Mouse (Mus musculus) limb, embryonic 11.5 days (tissue): ENCODE data around the gene 2210017I01Rik. TPM values are rescaled to one million over a fixed set of nuclear protein-coding genes. Genes with fewer than 3 reads are reported as not detected.

Source experiments
- ATAC-seq: fragments of 200-750 bp; cut with Nextera tagmentation; 2 replicates; pipeline ENCODE4 v1.8.0; 2017; ENCODE audit warnings: low read depth; ENCODE audit not compliant: insufficient number of reproducible peaks, low FRiP score, low TSS enrichment
- DNase-seq: peaks from one replicate; pipeline ENCODE4 v3.0.0-alpha.2; 2015; ENCODE audit warnings: low spot score
- H3K27ac ChIP-seq: fragments of 300-500 bp; sonication (generic); replicated peaks from 2 replicates; pipeline ENCODE4 v1.5.1; 2014; ENCODE audit warnings: low read depth, mild to moderate bottlenecking, low read length
- H3K27me3 ChIP-seq: fragments of 300-500 bp; sonication (generic); 2 replicates; pipeline ENCODE4 v1.6.1; 2014; ENCODE audit warnings: mild to moderate bottlenecking, low read length, mixed read lengths; ENCODE audit not compliant: control insufficient read depth, insufficient read depth
- H3K36me3 ChIP-seq: fragments of 300-500 bp; sonication (generic); 2 replicates; pipeline ENCODE4 v1.6.1; 2014; ENCODE audit warnings: mild to moderate bottlenecking, low read length, moderate library complexity, mixed read lengths; ENCODE audit not compliant: control insufficient read depth, insufficient read depth
- H3K4me1 ChIP-seq: fragments of 300-500 bp; sonication (generic); 2 replicates; pipeline ENCODE4 v1.6.1; 2014; ENCODE audit warnings: low read length, mixed read lengths; ENCODE audit not compliant: control insufficient read depth, insufficient read depth
- H3K4me2 ChIP-seq: fragments of 300-500 bp; sonication (generic); 2 replicates; pipeline ENCODE4 v1.6.1; 2014; ENCODE audit warnings: low read depth, mild to moderate bottlenecking, moderate library complexity; ENCODE audit not compliant: severe bottlenecking
- H3K4me3 ChIP-seq: fragments of 300-500 bp; sonication (generic); 2 replicates; pipeline ENCODE4 v1.5.1; 2014; ENCODE audit warnings: low read depth, low read length
- H3K9ac ChIP-seq: fragments of 300-500 bp; sonication (generic); 2 replicates; pipeline ENCODE4 v1.6.1; 2014; ENCODE audit warnings: mild to moderate bottlenecking, low read length
- H3K9me3 ChIP-seq: fragments of 300-500 bp; sonication (generic); 2 replicates; pipeline ENCODE4 v1.6.1; 2016; ENCODE audit warnings: low read length; ENCODE audit not compliant: control insufficient read depth
- WGBS: fragments of 180-500 bp; shearing (Covaris S2); extraction: QIAGEN DNeasy Blood & Tissue Kit; methylation state at CpG from one replicate; pipeline ENCODE4 v1.1.7; 2014; 5-methylcytosine and 5-hydroxymethylcytosine counted together
- polyA plus RNA-seq: library from polyadenylated mRNA; unstranded; fragments of >200 nt; fragmentation: Nextera tagmentation; extraction: Ambion mirVana; gene quantifications from 2 replicates; pipeline ENCODE4 v1.2.1, GENCODE M21; 2014

2210017I01Rik gene
- polyA plus RNA-seq, 1 experiment from 2014 or later: not detected

DNA sequence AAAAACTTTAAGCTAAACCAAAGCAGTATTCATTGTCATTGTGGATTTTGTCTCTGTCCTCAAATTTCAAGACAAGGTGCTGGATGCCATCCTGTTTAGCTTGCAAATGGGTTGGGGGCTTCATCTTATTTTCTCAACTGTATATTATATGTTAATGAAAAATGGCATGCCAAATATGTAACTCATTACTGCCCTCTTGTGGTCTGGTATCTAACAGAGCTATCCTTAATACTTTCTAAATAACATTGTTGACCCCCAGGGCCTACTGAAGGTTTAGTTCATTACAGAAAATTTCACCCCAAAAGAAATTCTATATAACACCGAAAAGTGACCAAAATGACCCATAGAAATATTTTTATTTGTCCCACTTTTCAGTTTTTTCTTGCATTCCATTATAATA, 5.1 kb downstream of the 2210017I01Rik start:
- no peak overlapping the region for H3K9ac ChIP-seq
- no peak for DNase-seq
- H3K9me3 ChIP-seq: no peaks in the 10 kb centered on the region
- H3K4me2 ChIP-seq: no peak overlapping the region
- no peaks in the 10 kb centered on the region for H3K36me3 ChIP-seq
- no peak for ATAC-seq
- H3K4me3 ChIP-seq: no peak overlapping the region
- no peaks in the 10 kb centered on the region for H3K4me1 ChIP-seq
- H3K27me3 ChIP-seq: no peaks in the 10 kb centered on the region
- no peak overlapping the region for H3K27ac ChIP-seq
- 52% methylated on average over 1 of the region's 1 CpGs for whole genome bisulfite sequencing

DNA sequence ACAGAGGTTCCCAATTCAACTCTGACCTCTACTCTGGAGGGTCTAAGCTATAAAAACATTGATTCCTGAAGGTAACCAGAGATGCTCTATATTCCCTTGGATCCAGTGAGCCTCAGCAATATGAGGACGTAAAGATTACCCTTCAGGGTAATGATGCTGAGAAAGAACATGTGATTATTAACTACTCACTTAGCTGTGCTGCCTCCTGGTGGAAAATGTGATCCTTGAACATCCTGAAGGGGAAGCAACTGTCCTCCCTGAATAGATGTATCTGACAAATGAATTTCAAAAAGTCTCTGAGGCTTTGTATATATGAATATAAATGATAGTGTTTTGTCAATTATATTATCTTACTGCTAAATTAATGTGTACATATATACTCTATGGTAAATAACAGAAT, 6.8 kb downstream of the 2210017I01Rik start:
- Histone ChIP-seq H3K4me2 (no peak overlapping the region), H3K9ac (no peak overlapping the region), H3K4me1 (no peaks in the 10 kb centered on the region), H3K9me3 (no peaks in the 10 kb centered on the region), H3K36me3 (no peaks in the 10 kb centered on the region), H3K27me3 (no peaks in the 10 kb centered on the region), H3K27ac (no peak overlapping the region), H3K4me3 (no peak overlapping the region)
- WGBS: 50% methylated on average over 1 of the region's 1 CpGs
- no peak for ATAC-seq
- DNase-seq: no peak

DNA sequence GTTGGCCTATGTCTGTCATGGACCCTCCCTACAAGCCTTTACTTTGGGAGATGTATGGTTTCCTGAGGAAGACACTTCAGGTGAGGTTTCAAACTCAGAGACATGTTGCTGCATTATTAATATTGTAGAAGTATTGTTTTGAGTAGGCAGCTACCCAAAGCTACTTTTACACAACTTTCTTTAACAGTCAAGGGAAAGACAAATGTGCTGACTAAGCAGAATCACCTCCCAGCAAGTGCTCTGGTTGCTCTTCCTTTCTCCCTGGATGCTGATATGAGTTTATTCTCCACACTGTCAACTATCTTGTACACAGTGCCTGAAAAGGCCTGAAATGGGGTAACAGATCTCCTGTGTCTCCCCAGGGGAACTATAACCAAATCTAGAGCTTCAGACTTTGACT, 7.3 kb downstream of the 2210017I01Rik start:
- no peak overlapping the region for H3K4me2 ChIP-seq
- no peak overlapping the region for H3K27ac ChIP-seq
- no peaks in the 10 kb centered on the region for H3K4me1 ChIP-seq
- DNase-seq (no peak), ATAC-seq (no peak)
- no peaks in the 10 kb centered on the region for H3K27me3 ChIP-seq
- no peaks in the 10 kb centered on the region for H3K36me3 ChIP-seq
- no peaks in the 10 kb centered on the region for H3K9me3 ChIP-seq
- H3K9ac ChIP-seq: no peak overlapping the region
- H3K4me3 ChIP-seq: no peak overlapping the region

DNA sequence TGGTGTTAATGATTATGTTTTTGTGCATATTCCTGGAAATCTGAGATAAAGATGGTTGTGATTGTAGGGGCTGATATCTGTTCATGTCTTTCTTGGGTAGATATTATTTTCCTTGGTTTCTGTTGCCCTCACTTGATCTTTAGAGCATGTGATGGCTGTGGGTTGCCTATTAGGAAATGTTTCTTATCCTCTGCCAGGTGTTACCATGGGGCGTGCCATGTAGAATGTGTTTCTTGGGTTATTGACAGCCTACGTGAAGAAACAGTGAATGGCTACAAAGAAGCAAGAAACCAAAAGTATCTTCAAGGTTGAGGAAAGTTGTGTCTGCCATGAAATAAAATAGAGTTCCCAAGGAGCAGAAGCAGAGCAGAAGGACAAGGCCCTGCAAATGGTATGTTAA, 8.9 kb downstream of the 2210017I01Rik start:
- H3K4me1 ChIP-seq: no peaks in the 10 kb centered on the region
- H3K36me3 ChIP-seq: no peaks in the 10 kb centered on the region
- ATAC-seq (no peak), DNase-seq (no peak)
- H3K4me3 ChIP-seq: no peak overlapping the region
- H3K9me3 ChIP-seq: no peaks in the 10 kb centered on the region
- H3K27me3 ChIP-seq: no peaks in the 10 kb centered on the region
- H3K4me2 ChIP-seq: no peak overlapping the region
- WGBS: 80% methylated on average over 2 of the region's 2 CpGs
- H3K27ac ChIP-seq: no peak overlapping the region
- H3K9ac ChIP-seq: no peak overlapping the region

DNA sequence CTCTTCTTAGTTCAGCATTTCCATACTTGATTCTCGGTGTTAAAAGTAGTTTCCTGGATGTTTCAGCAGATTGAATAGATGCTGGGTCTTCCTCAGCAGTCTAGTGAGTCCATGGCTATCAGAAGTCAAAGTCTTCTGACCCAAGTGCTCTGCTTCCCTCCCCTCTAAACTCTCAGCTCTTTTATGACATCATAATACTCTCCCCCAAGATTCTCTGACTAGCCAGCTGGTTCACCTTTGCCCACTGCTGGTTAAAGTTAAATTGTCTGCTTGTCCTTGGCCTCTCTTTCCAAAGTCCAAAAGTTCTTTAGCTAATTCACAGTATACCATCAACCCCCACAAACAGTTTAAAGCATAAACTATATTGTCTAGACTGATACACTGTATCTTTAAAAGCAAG, 18.4 kb downstream of the 2210017I01Rik start, which contains the start of gene Smcp:
Smcp (minus strand) TSS at position 140 of the 400 bp plus-strand sequence.
- no peak within 1 kb of the TSS for H3K4me2 ChIP-seq
- H3K4me3 ChIP-seq: no peak within 1 kb of the TSS
- WGBS: 81% methylated on average over 1 of the region's 1 CpGs
- H3K9ac ChIP-seq: no peak within 1 kb of the TSS
- H3K4me1 ChIP-seq: no peaks in the 10 kb centered on the region
- H3K27ac ChIP-seq: no peak within 1 kb of the TSS
- no peak for ATAC-seq
- H3K27me3 ChIP-seq: no peaks in the 10 kb centered on the region
- H3K9me3 ChIP-seq: no peaks in the 10 kb centered on the region
- H3K36me3 ChIP-seq: no peaks in the 10 kb centered on the region
- no peak for DNase-seq

DNA sequence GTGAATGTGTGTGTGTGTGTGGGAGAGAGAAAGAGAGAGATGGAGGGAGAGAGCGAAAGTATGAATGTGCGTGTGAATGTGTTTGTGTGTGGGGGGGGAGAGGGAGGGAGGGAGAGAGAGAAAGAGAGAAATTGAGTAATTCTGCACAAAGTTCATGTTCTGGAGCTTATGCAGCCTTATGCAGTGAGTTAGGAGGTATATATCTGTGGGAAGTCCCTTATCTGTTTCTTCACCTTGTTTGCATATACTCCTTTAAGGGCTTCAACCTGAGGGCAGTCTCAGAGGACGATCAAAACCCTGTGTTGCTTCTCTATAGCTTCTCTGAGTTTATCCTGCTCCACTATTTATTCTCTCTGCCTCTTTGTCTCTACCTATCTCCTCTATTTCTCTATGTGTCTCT, 20.1 kb downstream of the 2210017I01Rik start:
- WGBS: 83% methylated on average over 3 of the region's 3 CpGs

DNA sequence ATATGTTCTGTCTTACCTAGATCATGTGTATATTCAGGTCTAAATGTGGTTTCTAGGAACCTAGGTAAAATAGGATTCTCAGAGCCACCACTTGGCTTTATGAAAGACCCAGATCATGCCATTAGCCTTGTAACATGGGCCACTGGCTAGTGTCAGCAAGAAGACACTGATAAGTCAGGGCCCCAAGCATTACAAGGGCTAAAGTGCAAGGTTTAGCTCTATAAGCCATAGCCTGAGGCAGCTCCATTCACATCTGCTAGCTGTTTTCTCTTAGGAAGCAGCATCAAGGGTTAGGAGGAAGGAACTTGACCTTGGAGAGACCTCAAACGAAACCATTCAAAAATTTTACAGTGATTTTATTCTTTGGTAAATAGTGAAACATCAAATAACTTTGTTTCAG, 22.2 kb downstream of the 2210017I01Rik start:
- no peaks in the 10 kb centered on the region for H3K27me3 ChIP-seq
- H3K9me3 ChIP-seq: no peaks in the 10 kb centered on the region
- no peak overlapping the region for H3K9ac ChIP-seq
- ATAC-seq (no peak), DNase-seq (no peak)
- H3K36me3 ChIP-seq: no peaks in the 10 kb centered on the region
- WGBS: 77% methylated on average over 1 of the region's 1 CpGs
- no peaks in the 10 kb centered on the region for H3K4me1 ChIP-seq
- H3K4me3 ChIP-seq: no peak overlapping the region
- no peak overlapping the region for H3K4me2 ChIP-seq
- H3K27ac ChIP-seq: no peak overlapping the region

More for the DNA sequence above, 20.1 kb downstream of the 2210017I01Rik start:
- no peak overlapping the region for H3K9ac ChIP-seq
- H3K4me1 ChIP-seq: no peaks in the 10 kb centered on the region
- no peaks in the 10 kb centered on the region for H3K36me3 ChIP-seq
- ATAC-seq (no peak), DNase-seq (no peak)
- no peaks in the 10 kb centered on the region for H3K27me3 ChIP-seq
- no peaks in the 10 kb centered on the region for H3K9me3 ChIP-seq
- no peak overlapping the region for H3K4me3 ChIP-seq
- H3K4me2 ChIP-seq: no peak overlapping the region
- no peak overlapping the region for H3K27ac ChIP-seq

DNA sequence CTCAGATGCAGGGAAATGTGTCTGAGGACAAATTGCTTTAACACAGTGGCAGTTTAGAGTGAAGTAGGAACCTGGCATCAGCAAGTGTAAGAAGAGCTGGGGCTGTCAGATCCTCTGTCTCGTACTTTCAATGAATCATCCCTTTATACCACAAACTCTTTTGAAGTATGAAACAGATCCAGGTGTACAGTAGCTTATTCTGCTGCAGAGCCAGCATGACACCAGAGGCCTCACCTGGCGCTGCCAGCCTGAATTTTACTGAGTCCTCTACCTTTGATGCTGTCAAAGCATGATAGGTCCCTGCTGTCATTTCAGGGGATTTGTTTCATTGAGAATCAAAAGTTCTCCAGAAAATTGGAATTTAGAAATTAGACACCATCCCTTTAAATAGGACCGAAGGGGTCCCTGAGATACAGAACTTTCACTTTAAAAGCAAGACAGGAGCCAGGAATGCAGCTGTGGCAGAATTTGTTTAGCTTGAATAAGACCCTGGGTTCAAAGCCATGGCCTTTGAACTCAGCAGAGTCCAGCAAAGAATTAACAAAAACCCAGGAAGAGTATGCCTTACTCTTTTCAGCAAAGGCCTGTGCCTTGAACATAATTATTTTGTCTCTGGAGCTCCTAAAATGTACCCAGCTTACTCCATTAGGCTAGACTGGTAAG, 24.0 kb downstream of the 2210017I01Rik start:
- DNase-seq (no peak), ATAC-seq (no peak)
- Histone ChIP-seq H3K27ac (no peak overlapping the region), H3K27me3 (no peaks in the 10 kb centered on the region), H3K9me3 (no peaks in the 10 kb centered on the region), H3K4me2 (no peak overlapping the region), H3K9ac (no peak overlapping the region), H3K4me3 (no peak overlapping the region), H3K4me1 (no peaks in the 10 kb centered on the region), H3K36me3 (no peaks in the 10 kb centered on the region)
- WGBS: 79% methylated on average over 3 of the region's 3 CpGs

DNA sequence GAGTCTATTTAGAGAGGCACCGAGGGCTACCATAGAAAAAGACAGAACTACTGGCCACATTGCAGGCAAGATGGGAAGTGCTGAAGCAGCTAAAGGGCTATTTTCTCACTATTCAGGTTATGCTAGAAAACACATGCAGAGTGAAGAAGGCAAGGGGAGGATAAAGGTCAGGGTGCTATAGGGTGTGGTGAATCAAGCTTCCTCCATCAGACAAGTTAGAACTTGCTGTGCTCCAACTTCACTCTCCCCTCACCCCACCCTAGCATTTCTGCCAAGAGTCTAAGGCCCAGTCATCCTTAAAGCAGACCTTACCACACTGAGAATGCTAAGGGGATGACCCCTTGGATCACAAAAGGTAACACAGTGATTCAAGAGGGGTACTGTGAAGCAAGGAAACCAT, 27.8 kb downstream of the 2210017I01Rik start:
- H3K9me3 ChIP-seq: no peaks in the 10 kb centered on the region
- H3K9ac ChIP-seq: no peak overlapping the region
- no peaks in the 10 kb centered on the region for H3K4me1 ChIP-seq
- no peak overlapping the region for H3K27ac ChIP-seq
- no peak overlapping the region for H3K4me3 ChIP-seq
- ATAC-seq (no peak), DNase-seq (no peak)
- H3K4me2 ChIP-seq: no peak overlapping the region
- WGBS: 81% methylated on average over 1 of the region's 1 CpGs
- no peaks in the 10 kb centered on the region for H3K36me3 ChIP-seq
- no peaks in the 10 kb centered on the region for H3K27me3 ChIP-seq
